Mouse (Mus musculus) E14TG2a.4 (cell line): ENCODE results near the gene Spp2.

Experiments used
- CTCF ChIP-seq: conservative IDR thresholded peaks from 2 replicates; pipeline ENCODE4 v1.5.1; 2014; ENCODE audit warnings: low read length
- POU5F1 ChIP-seq: IDR thresholded peaks from 2 replicates; pipeline ENCODE4 v1.6.1; 2014; ENCODE audit warnings: low read length, borderline replicate concordance

DNA sequence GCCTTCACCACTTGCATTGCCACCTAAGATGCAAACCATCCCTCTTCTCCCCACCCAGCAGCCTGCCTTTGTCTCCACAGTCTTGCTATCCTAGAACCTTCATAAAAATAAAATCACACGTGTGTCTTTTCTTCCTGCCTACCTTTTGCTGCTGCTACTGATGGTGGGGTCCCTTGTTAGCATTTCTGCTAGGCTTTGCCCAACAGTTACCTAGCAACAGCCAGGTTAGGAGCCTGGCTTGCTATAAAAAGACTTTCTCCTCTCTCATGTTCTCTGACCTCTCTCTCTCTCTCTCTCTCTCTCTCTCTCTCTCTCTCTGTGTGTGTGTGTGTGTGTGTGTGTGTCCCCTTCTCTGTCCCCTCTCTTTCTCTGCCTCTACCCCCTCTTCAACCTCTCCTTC, 54.3 kb downstream of the Spp2 start:
- TF ChIP-seq CTCF: no peak
- TF ChIP-seq POU5F1: no peak
